Mouse (Mus musculus) frontal cortex, postnatal 36 days (tissue): ENCODE data around the gene Mlec.
"Not testable (repeated sequence)": the region's sequence is repeated elsewhere in the genome, so short reads cannot be mapped to it uniquely, and the experiment has no call there.

ENCODE experiments used
- DNase-seq, 2 experiments: peaks; one replicate each; pipeline ENCODE4 v3.0.0; 2022; ENCODE audit warnings: low spot score in 2 of 2

The Mlec gene

GRCm38 (mm10) chr5:115125211-115125871 lies 32.6 kb downstream of the Mlec start:
- peak; percentile 87 to 92 for DNase-seq

- no peak for DNase-seq
Observed at GRCm38 (mm10) chr5:115124690-115125089, 33.3 kb downstream of the Mlec start.

- DNase-seq, result no peak
Observed at GRCm38 (mm10) chr5:115120978-115121377, 37.0 kb downstream of the Mlec start.

- DNase-seq, result peak; percentile 40 to 44
Observed at GRCm38 (mm10) chr5:115118961-115119570, 38.9 kb downstream of the Mlec start, which contains the start of gene Acads. Acads (minus strand) TSS chr5:115119346.

- DNase-seq, result no peak
Observed at GRCm38 (mm10) chr5:115117467-115117866, 40.5 kb downstream of the Mlec start.

GRCm38 (mm10) chr5:115116426-115116825 lies 41.6 kb downstream of the Mlec start:
- DNase-seq, result no peak

- DNase-seq, result no peak
Observed at GRCm38 (mm10) chr5:115114501-115114900, 43.5 kb downstream of the Mlec start.

- no peak for DNase-seq
Observed at GRCm38 (mm10) chr5:115113244-115113643, 44.7 kb downstream of the Mlec start.

GRCm38 (mm10) chr5:115111156-115111555 lies 46.8 kb downstream of the Mlec start:
- DNase-seq, result no peak

GRCm38 (mm10) chr5:115103253-115103652 lies 54.7 kb downstream of the Mlec start:
- not testable (repeated sequence) for DNase-seq

- no peak for DNase-seq
Observed at GRCm38 (mm10) chr5:115102231-115102630, 55.7 kb downstream of the Mlec start.

GRCm38 (mm10) chr5:115100473-115100872 lies 57.5 kb downstream of the Mlec start:
- DNase-seq, result no peak

GRCm38 (mm10) chr5:115099991-115100390 lies 58.0 kb downstream of the Mlec start:
- no peak for DNase-seq

GRCm38 (mm10) chr5:115099530-115099929 lies 58.4 kb downstream of the Mlec start:
- no peak for DNase-seq

- no peak for DNase-seq
Observed at GRCm38 (mm10) chr5:115098195-115098594, 59.8 kb downstream of the Mlec start, which contains the start of gene Gm10401. Gm10401 (minus strand) TSS chr5:115098295.
